Mouse (Mus musculus) midbrain, embryonic 14.5 days (tissue): ENCODE data around the gene Kctd2. TPM values are rescaled to one million over a fixed set of nuclear protein-coding genes. Genes with fewer than 3 reads are reported as not detected.
A peak's percentile ranks its signal among the peaks of the same experiment; 100 is the strongest.

Source experiments
- ATAC-seq: fragments of 200-750 bp; cut with Nextera tagmentation; 2 replicates; pipeline ENCODE4 v1.8.0; 2017; ENCODE audit warnings: moderate number of reproducible peaks, moderate library complexity; ENCODE audit not compliant: low FRiP score, low TSS enrichment
- DNase-seq: peaks from one replicate; pipeline ENCODE4 v3.0.0-alpha.2; 2015
- H3K27ac ChIP-seq: fragments of 300-500 bp; sonication (generic); replicated peaks from 2 replicates; pipeline ENCODE4 v1.5.1; 2014; ENCODE audit warnings: mild to moderate bottlenecking, low read depth, low read length, moderate library complexity
- H3K27me3 ChIP-seq: fragments of 300-500 bp; sonication (generic); 2 replicates; pipeline ENCODE4 v1.6.1; 2014; ENCODE audit warnings: low read length, control low read depth, mixed read lengths; ENCODE audit not compliant: control insufficient read depth, insufficient read depth
- H3K36me3 ChIP-seq: fragments of 300-500 bp; sonication (generic); 2 replicates; pipeline ENCODE4 v1.6.1; 2014; ENCODE audit warnings: low read length, control low read depth; ENCODE audit not compliant: control insufficient read depth, insufficient read depth
- H3K4me1 ChIP-seq: fragments of 300-500 bp; sonication (generic); 2 replicates; pipeline ENCODE4 v1.6.1; 2014; ENCODE audit warnings: mild to moderate bottlenecking, antibody characterized with exemption, low read length, control low read depth; ENCODE audit not compliant: control insufficient read depth, insufficient read depth
- H3K4me2 ChIP-seq: fragments of 300-500 bp; sonication (generic); 2 replicates; pipeline ENCODE4 v1.6.1; 2014; ENCODE audit warnings: mild to moderate bottlenecking, low read length, moderate library complexity
- H3K4me3 ChIP-seq: fragments of 300-500 bp; sonication (generic); replicated peaks from 2 replicates; pipeline ENCODE4 v1.5.1; 2014; ENCODE audit warnings: low read depth, low read length
- H3K9ac ChIP-seq: fragments of 300-500 bp; sonication (generic); replicated peaks from 2 replicates; pipeline ENCODE4 v1.6.1; 2014; ENCODE audit warnings: mild to moderate bottlenecking, low read length, moderate library complexity
- H3K9me3 ChIP-seq: fragments of 300-500 bp; sonication (generic); 2 replicates; pipeline ENCODE4 v1.6.1; 2016; ENCODE audit warnings: low read length, control low read depth, mixed read lengths; ENCODE audit not compliant: control insufficient read depth
- WGBS: fragments of 180-500 bp; shearing (Covaris S2); extraction: QIAGEN DNeasy Blood & Tissue Kit; methylation state at CpG from one replicate; pipeline ENCODE4 v1.1.7; 2014; 5-methylcytosine and 5-hydroxymethylcytosine counted together
- polyA plus RNA-seq: library from polyadenylated mRNA; unstranded; fragments of >200 nt; fragmentation: Nextera tagmentation; extraction: Ambion mirVana; gene quantifications from 2 replicates; pipeline ENCODE4 v1.2.1, GENCODE M21; 2014

Gene Kctd2
- 37.3 and 41.6 TPM in 2 replicates for polyA plus RNA-seq

GRCm38 (mm10) chr11:115419531-115420237 lies at the start of gene Kctd2, which contains the start of gene Atp5h:
Gene Kctd2 (plus strand): TSS chr11:115420128.
Gene Atp5h (minus strand): TSS chr11:115419962.
- peak; percentile 98 for DNase-seq
- peaks cover 19% of the 10 kb centered on the region for H3K4me1 ChIP-seq
- no peaks in the 10 kb centered on the region for H3K9me3 ChIP-seq
- peak; percentile 97 for ATAC-seq
- peak within 1 kb of the TSS; percentile 94 for H3K9ac ChIP-seq
- peak within 1 kb of the TSS; percentile 92 for H3K4me3 ChIP-seq
- WGBS: 1% methylated on average over 56 of the region's 56 CpGs
- H3K4me2 ChIP-seq: peak within 1 kb of the TSS; percentile 97
- peaks cover 46% of the 10 kb centered on the region for H3K36me3 ChIP-seq
- H3K27me3 ChIP-seq: no peaks in the 10 kb centered on the region
- peak within 1 kb of the TSS; percentile 88 for H3K27ac ChIP-seq

DNA sequence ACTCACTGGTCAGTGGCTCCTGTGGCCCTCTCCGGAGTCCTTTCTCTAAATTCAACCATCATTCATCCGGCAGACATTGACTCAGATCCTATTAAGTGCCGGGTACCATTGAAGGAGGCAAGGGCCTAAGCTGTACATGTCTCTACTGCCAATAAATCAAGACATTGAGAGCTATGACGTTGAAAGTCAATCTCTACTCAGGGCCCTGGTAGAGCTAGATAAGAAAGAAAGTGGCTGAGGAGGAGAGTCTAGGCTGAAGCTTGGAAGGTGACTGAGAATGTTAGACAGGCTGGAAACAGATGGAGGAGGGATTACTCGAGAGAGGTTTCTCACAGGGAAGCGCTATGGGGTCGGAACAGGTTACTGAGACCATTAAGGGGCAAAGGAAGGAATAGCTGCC lies 49.6 kb upstream of the Kctd2 start:
- DNase-seq: no peak
- Histone ChIP-seq H3K4me1 (peaks cover 27% of the 10 kb centered on the region), H3K9ac (no peak overlapping the region), H3K36me3 (no peaks in the 10 kb centered on the region), H3K4me3 (no peak overlapping the region), H3K27ac (no peak overlapping the region), H3K9me3 (no peaks in the 10 kb centered on the region), H3K4me2 (no peak overlapping the region), H3K27me3 (no peaks in the 10 kb centered on the region)
- ATAC-seq: no peak
- 56% methylated on average over 7 of the region's 7 CpGs for WGBS

DNA sequence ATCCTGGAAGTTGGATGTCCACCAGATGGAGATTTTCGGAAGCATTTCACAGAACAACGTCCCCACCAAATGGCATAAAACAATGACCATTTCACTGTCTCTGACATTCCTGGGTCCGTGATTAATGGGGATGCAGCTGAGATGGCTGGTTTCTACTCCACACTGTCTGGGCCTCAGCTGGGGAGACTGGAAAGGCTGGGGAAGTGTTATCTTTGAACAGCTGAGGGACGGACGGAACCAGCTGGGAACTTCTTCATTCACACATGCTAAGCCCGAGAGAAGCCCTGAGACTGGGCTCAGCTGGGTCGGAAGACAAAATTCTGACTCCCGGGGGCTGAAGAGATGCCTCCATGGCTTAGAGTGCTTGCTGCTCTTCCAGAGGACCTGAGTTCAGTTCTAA lies 48.6 kb upstream of the Kctd2 start:
- no peak for ATAC-seq
- peaks cover 17% of the 10 kb centered on the region for H3K4me1 ChIP-seq
- DNase-seq: no peak
- no peak overlapping the region for H3K4me2 ChIP-seq
- no peak overlapping the region for H3K27ac ChIP-seq
- no peaks in the 10 kb centered on the region for H3K27me3 ChIP-seq
- WGBS: 71% methylated on average over 8 of the region's 8 CpGs
- no peak overlapping the region for H3K9ac ChIP-seq
- H3K9me3 ChIP-seq: no peaks in the 10 kb centered on the region
- no peaks in the 10 kb centered on the region for H3K36me3 ChIP-seq
- no peak overlapping the region for H3K4me3 ChIP-seq

DNA sequence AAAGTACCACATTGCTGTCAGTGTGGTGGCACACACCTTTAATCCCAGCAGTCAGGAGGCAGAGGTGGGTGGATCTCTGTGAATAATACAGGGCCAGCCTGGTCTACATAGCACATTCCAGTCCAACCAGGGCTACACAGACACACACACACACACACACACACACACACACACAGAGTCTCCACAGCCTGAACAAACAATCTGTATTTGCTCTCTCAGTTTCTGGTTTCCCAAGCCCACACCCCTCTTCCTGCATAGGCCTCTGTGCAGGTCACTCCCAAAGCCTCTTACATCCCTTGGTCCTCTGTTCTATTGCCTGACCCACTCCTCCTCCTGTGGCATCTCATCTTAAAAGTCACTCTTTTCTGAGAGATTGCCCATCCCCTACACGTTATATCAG lies 47.9 kb upstream of the Kctd2 start:
- H3K4me3 ChIP-seq: no peak overlapping the region
- H3K27ac ChIP-seq: no peak overlapping the region
- H3K9ac ChIP-seq: no peak overlapping the region
- H3K9me3 ChIP-seq: no peaks in the 10 kb centered on the region
- 68% methylated on average over 1 of the region's 1 CpGs for WGBS
- ATAC-seq: no peak
- no peak for DNase-seq
- no peak overlapping the region for H3K4me2 ChIP-seq
- H3K4me1 ChIP-seq: peaks cover 13% of the 10 kb centered on the region
- H3K36me3 ChIP-seq: no peaks in the 10 kb centered on the region
- no peaks in the 10 kb centered on the region for H3K27me3 ChIP-seq

- 37% methylated on average over 2 of the region's 2 CpGs for WGBS
Measured at GRCm38 (mm10) chr11:115372737-115373136, 47.2 kb upstream of the Kctd2 start.

GRCm38 (mm10) chr11:115373805-115374694 lies 45.9 kb upstream of the Kctd2 start:
- DNase-seq: peak; percentile 82

More at GRCm38 (mm10) chr11:115372737-115373136, 47.2 kb upstream of the Kctd2 start:
- Histone ChIP-seq H3K36me3 (no peaks in the 10 kb centered on the region), H3K27ac (no peak overlapping the region), H3K4me2 (no peak overlapping the region), H3K9ac (no peak overlapping the region), H3K4me3 (no peak overlapping the region), H3K9me3 (no peaks in the 10 kb centered on the region), H3K4me1 (peaks cover 13% of the 10 kb centered on the region), H3K27me3 (no peaks in the 10 kb centered on the region)
- ATAC-seq (no peak), DNase-seq (no peak)

DNA sequence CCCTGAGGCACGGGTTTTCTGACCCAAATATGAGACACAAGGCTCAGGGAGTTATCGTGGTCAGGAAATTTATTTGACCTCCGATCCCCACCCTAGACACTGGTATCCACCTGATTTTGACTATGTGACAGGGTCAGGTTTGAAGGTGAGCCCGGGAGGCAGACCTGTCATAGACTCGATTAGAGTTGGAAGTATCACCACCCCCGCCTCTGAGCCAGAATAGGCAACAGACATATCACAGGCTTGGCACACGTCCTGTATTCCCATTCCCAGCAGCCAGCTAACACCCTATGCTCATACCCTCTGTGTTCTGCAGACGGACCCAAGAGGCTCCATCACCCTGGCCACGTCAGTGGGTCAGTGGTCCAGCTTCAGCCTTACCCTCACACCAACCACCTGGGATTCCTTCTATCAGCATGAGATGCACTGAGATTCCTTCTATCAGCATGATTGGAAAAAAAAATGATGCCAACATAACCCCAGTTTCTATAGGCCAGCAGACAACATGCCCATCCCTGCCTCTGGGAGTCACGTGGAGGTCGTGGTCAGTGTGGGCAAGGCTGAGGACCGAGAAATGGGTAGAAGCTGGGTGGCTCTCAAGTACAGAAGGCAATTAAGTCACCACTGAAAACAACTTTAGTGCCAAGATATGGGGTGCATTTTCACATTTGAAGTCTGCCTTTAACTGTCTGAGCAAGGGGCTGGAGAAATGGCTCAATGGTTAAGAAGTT lies 45.1 kb upstream of the Kctd2 start:
- DNase-seq (no peak), ATAC-seq (no peak)
- WGBS: 68% methylated on average over 12 of the region's 12 CpGs
- peak overlapping the region; percentile 69 for H3K9ac ChIP-seq
- no peaks in the 10 kb centered on the region for H3K9me3 ChIP-seq
- no peaks in the 10 kb centered on the region for H3K36me3 ChIP-seq
- peak overlapping the region; percentile 81 for H3K4me2 ChIP-seq
- peak overlapping the region; percentile 46 for H3K4me3 ChIP-seq
- peaks cover 13% of the 10 kb centered on the region for H3K4me1 ChIP-seq
- H3K27me3 ChIP-seq: no peaks in the 10 kb centered on the region
- peak overlapping the region; percentile 78 for H3K27ac ChIP-seq

More at GRCm38 (mm10) chr11:115373805-115374694, 45.9 kb upstream of the Kctd2 start:
- Histone ChIP-seq H3K27ac (peak overlapping the region; percentile 78), H3K27me3 (no peaks in the 10 kb centered on the region), H3K9me3 (no peaks in the 10 kb centered on the region), H3K36me3 (no peaks in the 10 kb centered on the region), H3K4me1 (peaks cover 13% of the 10 kb centered on the region), H3K4me2 (peak overlapping the region; percentile 81), H3K9ac (peak overlapping the region; percentile 69), H3K4me3 (peak overlapping the region; percentile 46)
- ATAC-seq: peak; percentile 57; the same call in 1 of the 2 replicates
- WGBS: 1% methylated on average over 30 of the region's 30 CpGs

DNA sequence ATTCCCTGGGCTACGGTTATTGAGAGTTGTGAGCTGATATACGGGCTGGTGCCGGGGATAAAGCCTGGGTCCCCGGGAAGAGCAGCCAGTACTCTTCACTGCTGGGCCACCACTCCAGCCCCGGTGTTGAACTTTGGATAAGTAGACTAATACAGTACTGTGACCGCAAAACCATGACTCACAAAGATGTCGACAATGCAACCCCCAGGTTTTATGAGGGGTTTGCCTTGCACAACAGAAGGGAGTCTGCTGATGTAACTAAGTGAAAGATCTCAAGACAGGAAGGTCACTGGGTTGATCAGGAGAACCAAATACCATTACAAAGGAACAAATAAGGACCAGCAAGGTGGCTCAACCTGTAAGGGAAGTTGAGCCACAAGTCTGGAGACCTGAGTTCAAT lies 43.2 kb upstream of the Kctd2 start:
- no peak for DNase-seq
- WGBS: 69% methylated on average over 7 of the region's 7 CpGs
- Histone ChIP-seq H3K36me3 (no peaks in the 10 kb centered on the region), H3K9ac (no peak overlapping the region), H3K4me1 (peaks cover 13% of the 10 kb centered on the region), H3K4me2 (no peak overlapping the region), H3K27ac (no peak overlapping the region), H3K27me3 (no peaks in the 10 kb centered on the region), H3K9me3 (no peaks in the 10 kb centered on the region), H3K4me3 (no peak overlapping the region)
- ATAC-seq: no peak
